Mouse (Mus musculus): ENCODE data around the gene Cspg4. TPM values are rescaled to one million over a fixed set of nuclear protein-coding genes. Genes with fewer than 3 reads are reported as not detected.

Cspg4 gene
- polyA plus RNA-seq, 1 experiment from 2014 or later, result 7.8 TPM

DNA sequence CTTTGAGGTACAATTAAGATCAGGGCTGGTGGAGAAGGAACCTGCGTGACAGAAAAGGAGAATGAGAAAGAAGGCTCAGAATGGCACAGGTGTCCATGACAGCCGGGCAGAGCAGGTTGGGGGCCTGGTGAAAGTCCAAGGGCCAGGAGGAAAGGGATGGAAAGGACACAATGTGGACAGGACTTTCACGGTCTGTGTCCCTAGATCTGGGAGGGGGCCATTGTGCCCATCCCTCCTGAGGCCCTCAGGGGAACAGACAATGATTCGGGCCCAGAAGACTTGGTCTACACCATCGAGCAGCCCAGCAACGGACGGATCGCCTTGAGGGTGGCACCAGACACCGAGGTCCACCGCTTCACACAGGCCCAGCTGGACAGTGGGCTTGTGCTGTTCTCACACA lies 27.3 kb downstream of the Cspg4 start:
- no peak for ATAC-seq
- 89% methylated on average over 10 of the region's 10 CpGs for WGBS

DNA sequence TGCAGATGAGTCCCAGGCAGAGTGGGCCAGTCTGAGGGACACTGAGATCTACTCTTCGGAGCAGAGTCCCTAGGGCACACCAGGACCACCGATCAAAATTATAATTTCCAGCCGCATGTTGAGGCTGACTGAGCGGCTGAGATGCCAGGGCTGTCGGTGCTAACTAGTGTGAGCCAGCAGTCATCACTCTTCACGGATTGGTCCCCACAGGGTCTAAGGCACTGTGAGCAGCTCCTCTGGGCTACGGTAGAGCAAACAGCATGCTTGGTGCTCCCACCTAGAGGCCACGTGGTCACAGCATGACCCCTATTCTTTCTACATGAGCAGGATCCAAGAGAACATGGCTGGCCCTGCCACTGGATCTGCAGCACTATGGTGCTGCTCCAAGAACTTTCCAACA lies 28.5 kb downstream of the Cspg4 start:
- H3K9me3 ChIP-seq (replicated peaks; ENCODE audit: control insufficient read depth, low read length, poor library complexity, severe bottlenecking), result no peaks in the 10 kb centered on the region
- no peaks in the 10 kb centered on the region; the same call in 1 of the 2 replicates for H3K27me3 ChIP-seq (ENCODE audit: control insufficient read depth, insufficient read depth, low read depth, low read length)
- peaks cover 6% of the 10 kb centered on the region for H3K4me1 ChIP-seq (ENCODE audit: control insufficient read depth, insufficient read depth, low read length)
- H3K27ac ChIP-seq (ENCODE audit: low read length), result no peak overlapping the region
- H3K4me3 ChIP-seq (ENCODE audit: low read depth, low read length), result no peak overlapping the region
- no peak overlapping the region for H3K9ac ChIP-seq (ENCODE audit: low read depth, low read length)
- H3K36me3 ChIP-seq (ENCODE audit: control insufficient read depth, insufficient read depth, low read length), result no peaks in the 10 kb centered on the region
- no peak overlapping the region for H3K4me2 ChIP-seq (ENCODE audit: low read length)
- WGBS, result 59% methylated on average over 8 of the region's 8 CpGs
- ATAC-seq, result no peak

More for the DNA sequence above, 27.3 kb downstream of the Cspg4 start:
- no peak overlapping the region for H3K4me3 ChIP-seq (ENCODE audit: low read depth, low read length)
- H3K4me2 ChIP-seq (ENCODE audit: low read length), result no peak overlapping the region
- no peaks in the 10 kb centered on the region for H3K9me3 ChIP-seq (replicated peaks; ENCODE audit: control insufficient read depth, low read length, poor library complexity, severe bottlenecking)
- no peaks in the 10 kb centered on the region for H3K36me3 ChIP-seq (ENCODE audit: control insufficient read depth, insufficient read depth, low read length)
- H3K4me1 ChIP-seq (ENCODE audit: control insufficient read depth, insufficient read depth, low read length), result peaks cover 6% of the 10 kb centered on the region
- no peaks in the 10 kb centered on the region; the same call in 1 of the 2 replicates for H3K27me3 ChIP-seq (ENCODE audit: control insufficient read depth, insufficient read depth, low read depth, low read length)
- H3K9ac ChIP-seq (ENCODE audit: low read depth, low read length), result no peak overlapping the region
- H3K27ac ChIP-seq (ENCODE audit: low read length), result no peak overlapping the region

DNA sequence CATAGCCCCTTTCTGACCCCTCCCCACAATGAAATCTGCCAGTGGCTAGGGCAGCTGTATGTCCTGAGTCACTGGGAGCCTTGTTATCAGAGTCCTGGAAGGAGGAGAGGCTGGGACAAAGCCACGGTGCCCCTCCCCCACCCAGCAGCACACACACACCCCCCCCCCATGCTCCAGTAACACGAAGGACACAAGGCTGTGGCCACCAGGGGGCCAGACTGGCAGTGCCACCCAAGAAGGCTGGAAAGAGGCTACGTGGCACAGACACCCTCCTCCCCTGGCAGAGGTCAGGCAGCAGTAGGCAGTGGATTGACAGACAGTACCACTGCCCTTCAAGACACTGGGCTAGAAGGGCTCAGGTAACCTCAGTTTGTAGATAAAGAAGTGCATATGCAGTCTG lies 29.2 kb downstream of the Cspg4 start:
- Histone ChIP-seq H3K4me1 (ENCODE audit: control insufficient read depth, insufficient read depth, low read length) (peaks cover 6% of the 10 kb centered on the region), H3K36me3 (ENCODE audit: control insufficient read depth, insufficient read depth, low read length) (no peaks in the 10 kb centered on the region), H3K4me2 (ENCODE audit: low read length) (no peak overlapping the region), H3K27ac (ENCODE audit: low read length) (no peak overlapping the region), H3K9me3 (replicated peaks; ENCODE audit: control insufficient read depth, low read length, poor library complexity, severe bottlenecking) (no peaks in the 10 kb centered on the region), H3K27me3 (ENCODE audit: control insufficient read depth, insufficient read depth, low read depth, low read length) (no peaks in the 10 kb centered on the region; the same call in 1 of the 2 replicates), H3K4me3 (ENCODE audit: low read depth, low read length) (no peak overlapping the region), H3K9ac (ENCODE audit: low read depth, low read length) (no peak overlapping the region)
- 14% methylated on average over 3 of the region's 3 CpGs for WGBS
- ATAC-seq, result no peak

DNA sequence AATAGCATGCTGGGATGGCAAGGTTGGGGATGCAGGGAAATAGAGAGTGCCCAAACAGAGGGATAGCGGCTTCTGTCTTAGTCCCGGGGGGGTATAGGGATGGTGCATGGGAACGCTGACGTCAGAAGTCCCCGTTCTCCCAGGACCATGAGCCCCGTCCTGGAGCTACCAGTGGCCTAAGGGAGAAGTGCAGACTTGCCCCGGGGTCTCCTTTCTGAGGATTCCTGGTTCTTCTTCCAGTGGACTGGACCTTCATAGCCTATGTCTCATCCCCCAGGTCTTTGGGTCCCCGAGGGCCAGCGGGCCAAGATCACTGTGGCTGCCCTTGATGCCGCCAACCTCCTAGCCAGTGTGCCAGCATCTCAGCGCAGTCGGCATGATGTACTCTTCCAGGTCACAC lies 31.9 kb downstream of the Cspg4 start:
- no peak overlapping the region for H3K4me2 ChIP-seq (ENCODE audit: low read length)
- peaks cover under 1% of the 10 kb centered on the region for H3K4me1 ChIP-seq (ENCODE audit: control insufficient read depth, insufficient read depth, low read length)
- no peaks in the 10 kb centered on the region for H3K36me3 ChIP-seq (ENCODE audit: control insufficient read depth, insufficient read depth, low read length)
- H3K27ac ChIP-seq (ENCODE audit: low read length), result no peak overlapping the region
- WGBS, result 89% methylated on average over 12 of the region's 12 CpGs
- ATAC-seq, result no peak
- H3K27me3 ChIP-seq (ENCODE audit: control insufficient read depth, insufficient read depth, low read depth, low read length), result no peaks in the 10 kb centered on the region; the same call in 1 of the 2 replicates
- no peak overlapping the region for H3K9ac ChIP-seq (ENCODE audit: low read depth, low read length)
- no peaks in the 10 kb centered on the region for H3K9me3 ChIP-seq (replicated peaks; ENCODE audit: control insufficient read depth, low read length, poor library complexity, severe bottlenecking)
- no peak overlapping the region for H3K4me3 ChIP-seq (ENCODE audit: low read depth, low read length)

DNA sequence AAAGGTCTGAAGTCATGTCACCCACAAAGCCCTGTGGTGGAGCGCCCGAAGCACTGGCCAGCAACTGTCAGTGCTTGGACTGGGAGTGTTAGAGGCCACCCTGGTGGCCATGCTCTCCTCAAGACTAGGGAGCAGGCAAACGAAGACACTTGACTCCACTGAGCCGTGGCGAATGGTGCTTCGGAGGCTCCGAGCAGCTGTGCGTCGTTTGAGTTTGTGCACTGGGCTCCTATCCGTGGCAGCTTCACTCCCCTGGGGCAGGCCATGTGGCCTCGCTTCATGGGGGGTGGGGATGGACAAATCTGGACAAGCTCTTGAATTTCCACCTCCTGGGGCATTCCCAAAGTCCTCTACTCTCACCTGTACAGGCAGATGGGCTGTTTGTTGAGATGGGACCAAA lies 34.6 kb downstream of the Cspg4 start:
- Histone ChIP-seq H3K9ac (ENCODE audit: low read depth, low read length) (no peak overlapping the region), H3K4me2 (ENCODE audit: low read length) (no peak overlapping the region), H3K4me3 (ENCODE audit: low read depth, low read length) (no peak overlapping the region), H3K27ac (ENCODE audit: low read length) (no peak overlapping the region), H3K27me3 (ENCODE audit: control insufficient read depth, insufficient read depth, low read depth, low read length) (no peaks in the 10 kb centered on the region), H3K4me1 (ENCODE audit: control insufficient read depth, insufficient read depth, low read length) (no peaks in the 10 kb centered on the region), H3K9me3 (replicated peaks; ENCODE audit: control insufficient read depth, low read length, poor library complexity, severe bottlenecking) (no peaks in the 10 kb centered on the region), H3K36me3 (ENCODE audit: control insufficient read depth, insufficient read depth, low read length) (no peaks in the 10 kb centered on the region)
- 81% methylated on average over 11 of the region's 11 CpGs for WGBS
- ATAC-seq, result no peak

DNA sequence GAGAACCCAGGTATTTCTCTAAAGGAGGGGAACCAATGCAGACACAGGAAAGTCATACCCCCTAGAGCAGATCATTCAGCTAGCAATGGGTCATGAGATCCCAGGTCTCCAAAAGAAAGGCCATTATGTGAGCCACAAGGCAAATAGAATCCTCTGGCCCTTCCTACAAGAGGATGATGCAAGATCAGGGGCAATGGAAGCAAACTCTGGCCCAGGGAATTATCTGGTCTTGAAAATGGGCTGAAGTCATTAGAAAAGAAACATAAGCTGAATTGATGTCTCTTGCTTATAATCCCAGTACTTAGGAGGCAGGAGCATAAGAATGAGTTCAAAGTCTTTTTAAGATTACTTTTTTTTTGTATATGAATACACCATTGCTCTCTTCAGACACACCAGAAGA lies 35.2 kb downstream of the Cspg4 start:
- no peaks in the 10 kb centered on the region for H3K4me1 ChIP-seq (ENCODE audit: control insufficient read depth, insufficient read depth, low read length)
- H3K9me3 ChIP-seq (replicated peaks; ENCODE audit: control insufficient read depth, low read length, poor library complexity, severe bottlenecking), result no peaks in the 10 kb centered on the region
- H3K27me3 ChIP-seq (ENCODE audit: control insufficient read depth, insufficient read depth, low read depth, low read length), result no peaks in the 10 kb centered on the region
- H3K4me2 ChIP-seq (ENCODE audit: low read length), result no peak overlapping the region
- no peaks in the 10 kb centered on the region for H3K36me3 ChIP-seq (ENCODE audit: control insufficient read depth, insufficient read depth, low read length)
- no peak overlapping the region for H3K9ac ChIP-seq (ENCODE audit: low read depth, low read length)
- no peak overlapping the region for H3K4me3 ChIP-seq (ENCODE audit: low read depth, low read length)
- ATAC-seq, result no peak
- no peak overlapping the region for H3K27ac ChIP-seq (ENCODE audit: low read length)

DNA sequence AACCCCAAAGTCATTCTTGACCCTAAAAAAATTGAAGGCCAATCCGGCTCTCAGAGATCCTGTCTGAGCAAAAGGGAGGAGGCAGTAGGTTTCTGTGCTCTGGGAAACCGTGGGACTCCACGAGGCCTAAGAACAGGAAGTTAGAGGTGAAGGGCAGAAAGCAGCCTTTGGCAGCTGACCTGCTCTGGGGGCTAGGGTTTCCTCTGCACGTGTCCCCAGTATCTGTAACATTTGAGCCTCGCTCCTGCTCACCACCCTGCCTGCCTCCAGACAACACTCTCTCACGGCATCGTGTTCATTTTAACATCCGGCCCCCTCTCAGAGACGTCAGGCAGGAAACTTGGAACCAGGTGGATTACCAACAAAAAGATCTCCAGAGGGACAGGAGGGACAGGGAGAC lies 35.7 kb downstream of the Cspg4 start:
- no peak overlapping the region for H3K4me3 ChIP-seq (ENCODE audit: low read depth, low read length)
- H3K9me3 ChIP-seq (replicated peaks; ENCODE audit: control insufficient read depth, low read length, poor library complexity, severe bottlenecking), result no peaks in the 10 kb centered on the region
- no peaks in the 10 kb centered on the region for H3K36me3 ChIP-seq (ENCODE audit: control insufficient read depth, insufficient read depth, low read length)
- no peak overlapping the region for H3K4me2 ChIP-seq (ENCODE audit: low read length)
- no peaks in the 10 kb centered on the region for H3K27me3 ChIP-seq (ENCODE audit: control insufficient read depth, insufficient read depth, low read depth, low read length)
- H3K27ac ChIP-seq (ENCODE audit: low read length), result no peak overlapping the region
- WGBS, result 73% methylated on average over 9 of the region's 9 CpGs
- ATAC-seq, result no peak
- H3K4me1 ChIP-seq (ENCODE audit: control insufficient read depth, insufficient read depth, low read length), result no peaks in the 10 kb centered on the region
- no peak overlapping the region for H3K9ac ChIP-seq (ENCODE audit: low read depth, low read length)

DNA sequence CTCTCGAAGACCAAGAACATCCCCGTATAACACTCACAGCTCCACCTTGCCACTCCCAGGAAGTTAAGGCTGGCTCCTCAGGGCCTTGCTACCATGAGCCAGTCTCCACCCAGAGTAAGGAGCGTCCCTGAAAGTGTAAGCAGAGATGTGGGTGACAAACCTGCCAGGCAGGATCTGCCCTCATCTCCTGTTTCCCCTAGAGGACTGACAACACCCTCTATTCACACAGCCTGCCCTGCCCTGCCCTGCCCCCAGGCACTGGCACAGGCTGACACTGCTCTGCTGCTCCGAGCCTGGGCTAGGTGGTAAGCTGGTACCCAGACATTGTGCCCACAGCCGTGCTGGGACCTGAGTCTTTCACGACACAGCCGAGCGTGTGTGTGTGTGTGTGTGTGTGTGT lies 36.4 kb downstream of the Cspg4 start:
- no peak overlapping the region for H3K9ac ChIP-seq (ENCODE audit: low read depth, low read length)
- H3K36me3 ChIP-seq (ENCODE audit: control insufficient read depth, insufficient read depth, low read length), result no peaks in the 10 kb centered on the region
- WGBS, result 75% methylated on average over 6 of the region's 8 CpGs
- no peaks in the 10 kb centered on the region for H3K9me3 ChIP-seq (replicated peaks; ENCODE audit: control insufficient read depth, low read length, poor library complexity, severe bottlenecking)
- H3K27me3 ChIP-seq (ENCODE audit: control insufficient read depth, insufficient read depth, low read depth, low read length), result no peaks in the 10 kb centered on the region
- no peak for ATAC-seq
- H3K4me2 ChIP-seq (ENCODE audit: low read length), result no peak overlapping the region
- H3K4me3 ChIP-seq (ENCODE audit: low read depth, low read length), result no peak overlapping the region
- no peak overlapping the region for H3K27ac ChIP-seq (ENCODE audit: low read length)
- no peaks in the 10 kb centered on the region for H3K4me1 ChIP-seq (ENCODE audit: control insufficient read depth, insufficient read depth, low read length)

DNA sequence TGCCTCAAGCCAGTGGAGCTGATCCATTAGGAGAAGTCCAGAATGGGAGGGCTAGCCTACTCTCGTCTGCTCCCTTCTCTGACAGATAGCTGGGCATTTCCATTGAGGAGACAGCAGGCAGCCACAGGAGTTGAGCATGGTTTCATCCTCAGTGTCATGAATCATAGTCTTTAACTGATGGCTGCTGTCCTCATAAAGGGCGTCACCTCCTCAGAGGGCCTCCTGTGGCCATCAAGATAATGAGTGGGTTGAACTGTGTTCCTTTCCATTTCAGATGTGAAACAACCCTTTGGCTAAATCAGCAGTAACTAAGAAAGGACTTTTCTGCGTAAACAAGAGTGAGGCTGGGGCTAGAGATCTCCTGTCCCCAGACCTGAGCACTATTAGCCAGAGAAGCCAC lies 38.8 kb downstream of the Cspg4 start:
- Histone ChIP-seq H3K4me1 (ENCODE audit: control insufficient read depth, insufficient read depth, low read length) (no peaks in the 10 kb centered on the region), H3K27ac (ENCODE audit: low read length) (no peak overlapping the region), H3K4me2 (ENCODE audit: low read length) (no peak overlapping the region), H3K9ac (ENCODE audit: low read depth, low read length) (no peak overlapping the region), H3K4me3 (ENCODE audit: low read depth, low read length) (no peak overlapping the region), H3K27me3 (ENCODE audit: control insufficient read depth, insufficient read depth, low read depth, low read length) (no peaks in the 10 kb centered on the region), H3K36me3 (ENCODE audit: control insufficient read depth, insufficient read depth, low read length) (no peaks in the 10 kb centered on the region), H3K9me3 (replicated peaks; ENCODE audit: control insufficient read depth, low read length, poor library complexity, severe bottlenecking) (no peaks in the 10 kb centered on the region)
- 84% methylated on average over 3 of the region's 3 CpGs for WGBS
- no peak for ATAC-seq

DNA sequence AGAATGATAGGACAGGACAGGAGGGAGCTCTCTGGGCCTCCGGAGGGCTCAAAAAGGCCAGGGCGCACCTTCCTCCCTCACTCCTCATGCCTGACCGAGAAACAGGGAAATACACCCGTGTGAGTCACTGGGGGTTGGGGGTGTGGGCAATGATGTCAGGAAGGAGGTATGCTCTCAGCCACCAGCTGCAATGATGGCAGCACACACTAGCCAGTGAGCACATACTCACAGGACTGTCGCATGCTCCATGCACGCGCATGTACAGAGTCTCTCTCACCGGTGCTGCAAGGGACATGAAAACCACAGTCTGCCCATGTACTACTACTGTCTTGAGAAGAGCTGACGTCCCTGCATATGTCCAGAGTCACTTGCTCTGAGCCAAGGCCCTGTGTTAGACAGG lies 42.7 kb downstream of the Cspg4 start:
- no peak overlapping the region for H3K4me3 ChIP-seq (ENCODE audit: low read depth, low read length)
- 83% methylated on average over 9 of the region's 9 CpGs for WGBS
- no peak for ATAC-seq
- H3K36me3 ChIP-seq (ENCODE audit: control insufficient read depth, insufficient read depth, low read length), result no peaks in the 10 kb centered on the region
- H3K4me1 ChIP-seq (ENCODE audit: control insufficient read depth, insufficient read depth, low read length), result no peaks in the 10 kb centered on the region
- H3K9me3 ChIP-seq (replicated peaks; ENCODE audit: control insufficient read depth, low read length, poor library complexity, severe bottlenecking), result no peaks in the 10 kb centered on the region
- H3K4me2 ChIP-seq (ENCODE audit: low read length), result no peak overlapping the region
- no peak overlapping the region for H3K27ac ChIP-seq (ENCODE audit: low read length)
- no peaks in the 10 kb centered on the region for H3K27me3 ChIP-seq (ENCODE audit: control insufficient read depth, insufficient read depth, low read depth, low read length)
- H3K9ac ChIP-seq (ENCODE audit: low read depth, low read length), result no peak overlapping the region
